Mouse (Mus musculus) intestine, embryonic 16.5 days (tissue): ENCODE measurements around the gene Bcl2l1. TPM values are rescaled to one million over a fixed set of nuclear protein-coding genes. Genes with fewer than 3 reads are reported as not detected.

Experiments
- ATAC-seq: fragments of 200-750 bp; cut with Nextera tagmentation; 2 replicates; pipeline ENCODE4 v1.8.0; 2017; ENCODE audit warnings: moderate TSS enrichment, moderate library complexity
- H3K27ac ChIP-seq: fragments of 300-500 bp; sonication (generic); 2 replicates; pipeline ENCODE4 v1.5.1; 2014; ENCODE audit warnings: mild to moderate bottlenecking, low read length
- H3K27me3 ChIP-seq: fragments of 300-500 bp; sonication (generic); replicated peaks from 2 replicates; pipeline ENCODE4 v1.6.1; 2014; ENCODE audit warnings: low read length, control low read depth, mixed read lengths; ENCODE audit not compliant: control insufficient read depth, insufficient read depth
- H3K36me3 ChIP-seq: fragments of 300-500 bp; sonication (generic); 2 replicates; pipeline ENCODE4 v1.6.1; 2014; ENCODE audit warnings: low read length, control low read depth; ENCODE audit not compliant: control insufficient read depth, insufficient read depth
- H3K4me1 ChIP-seq: fragments of 300-500 bp; sonication (generic); 2 replicates; pipeline ENCODE4 v1.6.1; 2014; ENCODE audit warnings: low read length, control low read depth, mixed read lengths; ENCODE audit not compliant: control insufficient read depth, insufficient read depth
- H3K4me2 ChIP-seq: fragments of 300-500 bp; sonication (generic); 2 replicates; pipeline ENCODE4 v1.6.1; 2014; ENCODE audit warnings: low read depth, low read length, control low read depth
- H3K4me3 ChIP-seq: fragments of 300-500 bp; sonication (generic); 2 replicates; pipeline ENCODE4 v1.5.1; 2014; ENCODE audit warnings: mild to moderate bottlenecking, low read length
- H3K9ac ChIP-seq: fragments of 300-500 bp; sonication (generic); 2 replicates; pipeline ENCODE4 v1.6.1; 2014; ENCODE audit warnings: low read depth, low read length
- H3K9me3 ChIP-seq: fragments of 300-500 bp; sonication (generic); 2 replicates; pipeline ENCODE4 v1.6.1; 2016; ENCODE audit warnings: low read length, control low read depth; ENCODE audit not compliant: control insufficient read depth
- WGBS: fragments of 180-500 bp; shearing (Covaris S2); extraction: QIAGEN DNeasy Blood & Tissue Kit; methylation state at CpG from one replicate; pipeline ENCODE4 v1.1.7; 2014; 5-methylcytosine and 5-hydroxymethylcytosine counted together
- polyA plus RNA-seq: library from polyadenylated mRNA; unstranded; fragments of >200 nt; fragmentation: Nextera tagmentation; extraction: Ambion mirVana; gene quantifications from 2 replicates; pipeline ENCODE4 v1.2.1, GENCODE M21; 2015

Gene Bcl2l1
- polyA plus RNA-seq, 1 experiment from 2014 or later: 65.8 TPM

GRCm38 (mm10) chr2:152810158-152810941 lies 21.2 kb downstream of the Bcl2l1 start:
- Histone ChIP-seq H3K4me1 (peaks cover 30% of the 10 kb centered on the region), H3K27me3 (no peaks in the 10 kb centered on the region), H3K27ac (peak overlapping the region; percentile 71), H3K4me3 (no peak overlapping the region), H3K4me2 (no peak overlapping the region), H3K9me3 (no peaks in the 10 kb centered on the region), H3K9ac (no peak overlapping the region), H3K36me3 (no peaks in the 10 kb centered on the region)
- ATAC-seq: no peak
- 63% methylated on average over 5 of the region's 5 CpGs for WGBS

- Histone ChIP-seq H3K9me3 (no peaks in the 10 kb centered on the region), H3K36me3 (no peaks in the 10 kb centered on the region), H3K9ac (no peak overlapping the region), H3K4me2 (no peak overlapping the region), H3K4me3 (no peak overlapping the region), H3K4me1 (peaks cover 42% of the 10 kb centered on the region), H3K27me3 (no peaks in the 10 kb centered on the region), H3K27ac (no peak overlapping the region; the same call in 1 of the 2 replicates)
- WGBS: 55% methylated on average over 3 of the region's 3 CpGs
- ATAC-seq: peak; percentile 47
Observed at GRCm38 (mm10) chr2:152808178-152808577, 23.4 kb downstream of the Bcl2l1 start.

- Histone ChIP-seq H3K4me3 (no peak overlapping the region), H3K9ac (no peak overlapping the region), H3K4me1 (peaks cover 33% of the 10 kb centered on the region), H3K36me3 (no peaks in the 10 kb centered on the region), H3K27me3 (no peaks in the 10 kb centered on the region), H3K27ac (0 out of 2 replicates have a peak overlapping the region, but pooled peaks have one; percentile 21), H3K9me3 (no peaks in the 10 kb centered on the region), H3K4me2 (no peak overlapping the region)
- no peak for ATAC-seq
- WGBS: 76% methylated on average over 2 of the region's 2 CpGs
Observed at GRCm38 (mm10) chr2:152806037-152806436, 25.5 kb downstream of the Bcl2l1 start.

- H3K27ac ChIP-seq: peak overlapping the region; percentile 73
- H3K27me3 ChIP-seq: no peaks in the 10 kb centered on the region
- no peaks in the 10 kb centered on the region for H3K9me3 ChIP-seq
- H3K4me1 ChIP-seq: peaks cover 24% of the 10 kb centered on the region
- H3K4me2 ChIP-seq: no peak overlapping the region
- no peak overlapping the region for H3K4me3 ChIP-seq
- no peak overlapping the region for H3K9ac ChIP-seq
- peak; percentile 3; the same call in 1 of the 2 replicates for ATAC-seq
- 51% methylated on average over 5 of the region's 5 CpGs for WGBS
- no peaks in the 10 kb centered on the region for H3K36me3 ChIP-seq
Observed at GRCm38 (mm10) chr2:152805111-152805490, 26.4 kb downstream of the Bcl2l1 start.

- Histone ChIP-seq H3K4me1 (peaks cover 24% of the 10 kb centered on the region), H3K4me3 (no peak overlapping the region), H3K9ac (no peak overlapping the region; the same call in 1 of the 2 replicates), H3K27ac (peak overlapping the region; percentile 73), H3K9me3 (no peaks in the 10 kb centered on the region), H3K4me2 (no peak overlapping the region), H3K27me3 (no peaks in the 10 kb centered on the region), H3K36me3 (no peaks in the 10 kb centered on the region)
- 8% methylated on average over 6 of the region's 6 CpGs for WGBS
- ATAC-seq: peak; percentile 79
Observed at GRCm38 (mm10) chr2:152804408-152805110, 27.0 kb downstream of the Bcl2l1 start.

GRCm38 (mm10) chr2:152803081-152803480 lies 28.4 kb downstream of the Bcl2l1 start:
- Histone ChIP-seq H3K27ac (no peak overlapping the region), H3K9ac (no peak overlapping the region), H3K4me2 (no peak overlapping the region), H3K4me1 (peaks cover 24% of the 10 kb centered on the region), H3K4me3 (no peak overlapping the region), H3K9me3 (no peaks in the 10 kb centered on the region), H3K27me3 (no peaks in the 10 kb centered on the region), H3K36me3 (no peaks in the 10 kb centered on the region)
- WGBS: 82% methylated on average over 5 of the region's 5 CpGs
- ATAC-seq: no peak

GRCm38 (mm10) chr2:152802303-152802702 lies 29.2 kb downstream of the Bcl2l1 start:
- Histone ChIP-seq H3K9me3 (no peaks in the 10 kb centered on the region), H3K9ac (no peak overlapping the region), H3K27ac (no peak overlapping the region), H3K4me1 (peaks cover 24% of the 10 kb centered on the region), H3K4me2 (no peak overlapping the region), H3K36me3 (no peaks in the 10 kb centered on the region), H3K4me3 (no peak overlapping the region), H3K27me3 (no peaks in the 10 kb centered on the region)
- no peak for ATAC-seq
- WGBS: 89% methylated on average over 10 of the region's 10 CpGs

- Histone ChIP-seq H3K9ac (no peak overlapping the region), H3K4me1 (peaks cover 18% of the 10 kb centered on the region), H3K4me2 (no peak overlapping the region), H3K27me3 (no peaks in the 10 kb centered on the region), H3K27ac (no peak overlapping the region), H3K4me3 (no peak overlapping the region), H3K36me3 (no peaks in the 10 kb centered on the region), H3K9me3 (no peaks in the 10 kb centered on the region)
- ATAC-seq: no peak
Observed at GRCm38 (mm10) chr2:152800762-152801113, 30.8 kb downstream of the Bcl2l1 start.

GRCm38 (mm10) chr2:152799954-152800761 lies 31.4 kb downstream of the Bcl2l1 start:
- H3K4me3 ChIP-seq: no peak overlapping the region
- H3K4me1 ChIP-seq: peaks cover 13% of the 10 kb centered on the region
- H3K4me2 ChIP-seq: no peak overlapping the region
- no peak for ATAC-seq
- no peaks in the 10 kb centered on the region for H3K9me3 ChIP-seq
- H3K27ac ChIP-seq: no peak overlapping the region
- H3K9ac ChIP-seq: no peak overlapping the region
- H3K36me3 ChIP-seq: no peaks in the 10 kb centered on the region
- 58% methylated on average over 7 of the region's 7 CpGs for WGBS
- H3K27me3 ChIP-seq: no peaks in the 10 kb centered on the region
